In genomic region chr8:61355503-61355902, GRCm38 (mm10) we compare ENCODE assay signal across 30 mouse cellular contexts.
A peak's percentile ranks its signal among the peaks of the same experiment; 100 is the strongest.
DNase-seq lines count a peak whose midpoint lies in the region; ATAC-seq lines count a peak whose summit lies in the region.
"Had no signal": no experiment of that assay in that cellular context is flagged by ENCODE, and none has a peak within 500 bp of the region (broad histone marks: within the 10 kb centered on the region; RNA-seq: fewer than 3 reads in every experiment).

No protein-coding gene starts in this region.

- no peak overlapping the region for H3K9ac ChIP-seq in limb, embryonic 13.5 days
- H3K9ac ChIP-seq: forebrain, embryonic 12.5 days; heart, embryonic 15.5 days; hindbrain, embryonic 13.5 days; kidney, embryonic 15.5 days; limb, embryonic 12.5 days; liver, embryonic 12.5 days; liver, postnatal 0 days; midbrain, embryonic 12.5 days had no signal

- intact Hi-C loops in heart, postnatal 14 days (cut with DNase I) = no loop called here
- intact Hi-C loops in left cerebral cortex, postnatal 10 days (cut with DNase I) = no loop called here

- WGBS in limb, embryonic 13.5 days = 45% methylated on average over 5 of the region's 5 CpGs
- 85% methylated on average over 5 of the region's 5 CpGs for WGBS in limb, embryonic 10.5 days

- no peaks in the 10 kb centered on the region for H3K9me3 ChIP-seq in limb, embryonic 13.5 days
- H3K9me3 ChIP-seq in limb, embryonic 10.5 days (replicated peaks) = no peaks in the 10 kb centered on the region
- H3K9me3 ChIP-seq: forebrain, embryonic 12.5 days; G1E; heart, embryonic 15.5 days; hindbrain, embryonic 13.5 days; kidney, embryonic 15.5 days; limb, embryonic 12.5 days; liver, embryonic 12.5 days; midbrain, embryonic 12.5 days had no signal

- no peak overlapping the region for H3K27ac ChIP-seq in limb, embryonic 13.5 days
- no peak overlapping the region for H3K27ac ChIP-seq in limb, embryonic 10.5 days
- H3K27ac ChIP-seq: forebrain, embryonic 12.5 days; heart, embryonic 15.5 days; kidney, embryonic 15.5 days; limb, embryonic 12.5 days; liver, embryonic 12.5 days; midbrain, embryonic 12.5 days had no signal

- peaks cover 3% of the 10 kb centered on the region; the same call in 1 of the 2 replicates for H3K36me3 ChIP-seq in limb, embryonic 13.5 days
- H3K36me3 ChIP-seq in limb, embryonic 10.5 days = no peaks in the 10 kb centered on the region
- H3K36me3 ChIP-seq: heart, embryonic 15.5 days; liver, embryonic 12.5 days had no signal

- peak; percentile 74; the same call in 1 of the 2 replicates for ATAC-seq in limb, embryonic 13.5 days (ENCODE audit: low FRiP score, low read depth)
- ATAC-seq: liver, embryonic 12.5 days; liver, postnatal 0 days; Patski had no signal

- no peaks in the 10 kb centered on the region for H3K27me3 ChIP-seq in limb, embryonic 13.5 days
- H3K27me3 ChIP-seq in limb, embryonic 10.5 days (ENCODE audit: low read depth, poor library complexity, severe bottlenecking) = no peaks in the 10 kb centered on the region
- H3K27me3 ChIP-seq: forebrain, embryonic 12.5 days; heart, embryonic 15.5 days; hindbrain, embryonic 13.5 days; kidney, embryonic 15.5 days; limb, embryonic 12.5 days; liver, embryonic 12.5 days; midbrain, embryonic 12.5 days; Patski had no signal

- no peak overlapping the region for H3K4me2 ChIP-seq in limb, embryonic 13.5 days (replicated peaks)
- H3K4me2 ChIP-seq: forebrain, embryonic 12.5 days; heart, embryonic 15.5 days; hindbrain, embryonic 13.5 days; kidney, embryonic 15.5 days; limb, embryonic 12.5 days; liver, embryonic 12.5 days; midbrain, embryonic 12.5 days had no signal

- no peak overlapping the region for H3K4me3 ChIP-seq in limb, embryonic 13.5 days
- H3K4me3 ChIP-seq in limb, embryonic 10.5 days = no peak overlapping the region
- H3K4me3 ChIP-seq: forebrain, embryonic 12.5 days; heart, embryonic 15.5 days; hindbrain, embryonic 13.5 days; kidney, embryonic 15.5 days; limb, embryonic 12.5 days; liver, embryonic 12.5 days; midbrain, embryonic 12.5 days had no signal

- peak; percentile 7 to 8 for DNase-seq in heart, adult 9 months (ENCODE audit: low spot score in 2 of 2)
- DNase-seq in heart, postnatal 14 days = no peak
- no peak for DNase-seq in limb, embryonic 10.5 days (ENCODE audit: low spot score)
- DNase-seq in NIH3T3 (ENCODE audit: low read depth) = peak; percentile 71
- DNase-seq in fibroblast of lung, adult 2 months (ENCODE audit: low read depth) = peak; percentile 40
- no peak for DNase-seq in T-cell, adult 2 months (ENCODE audit: low spot score)
- DNase-seq in left cerebral cortex, postnatal 10 days (ENCODE audit: extremely low spot score in 1 of 2, low spot score in 2 of 2) = no peak
- DNase-seq: adrenal gland, postnatal 36 days; cerebellum, adult 8-10 months; cerebellum, postnatal 25 days; gastrocnemius, postnatal 14 days; heart, postnatal 36 days; kidney, adult 18-20 months; kidney, postnatal 4 days; layer of hippocampus, adult 9-11 months; liver, postnatal 0 days; lung, postnatal 36 days; retina, postnatal 1 day; right cerebral cortex, postnatal 25 days; thymus, postnatal 14 days had no signal

- H3K4me1 ChIP-seq in limb, embryonic 13.5 days = peaks cover 22% of the 10 kb centered on the region
- no peaks in the 10 kb centered on the region for H3K4me1 ChIP-seq in limb, embryonic 10.5 days
- H3K4me1 ChIP-seq: liver, embryonic 12.5 days had no signal

Comparison
In these comparisons a context has a peak if more than half of its experiments do, and no peak if none do; other contexts are left out.
1. DNase-seq: peak in heart, adult 9 months (2 of 2), NIH3T3 (single experiment) and fibroblast of lung, adult 2 months (single experiment); none in heart, postnatal 14 days (0 of 2), limb, embryonic 10.5 days (single experiment), T-cell, adult 2 months (single experiment) and left cerebral cortex, postnatal 10 days (0 of 2).